Mouse (Mus musculus) retina, embryonic 14.5 days (tissue): ENCODE results near the gene Atp5mpl.
"Not testable (repeated sequence)": the region's sequence is repeated elsewhere in the genome, so short reads cannot be mapped to it uniquely, and the experiment has no call there.

Experiments used
- DNase-seq: peaks from one replicate; pipeline ENCODE4 v3.0.0-alpha.2; 2015; ENCODE audit warnings: low spot score

Gene Atp5mpl

DNA sequence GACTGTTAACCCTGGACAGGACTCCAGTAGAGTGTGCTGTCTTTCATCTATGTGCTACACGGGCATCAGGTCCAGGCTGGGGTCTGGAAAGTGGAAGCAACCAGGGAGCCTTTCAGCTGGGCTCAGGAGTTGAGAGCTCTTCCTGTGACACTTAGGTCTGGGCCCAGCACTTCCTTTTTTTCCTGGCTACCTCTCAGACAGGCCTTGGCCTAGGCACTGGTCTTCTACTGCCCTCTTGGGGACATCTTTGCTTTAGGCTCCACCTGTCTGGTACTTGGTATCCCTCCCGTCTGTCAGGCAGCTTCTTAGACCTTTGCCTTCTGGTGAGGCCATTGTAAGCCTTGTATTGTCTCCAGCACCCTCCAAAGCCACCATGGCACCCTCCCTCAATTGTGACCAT is 20.1 kb downstream of the Atp5mpl start:
- DNase-seq, result peak; percentile 37

- not testable (repeated sequence) for DNase-seq
These were observed 20.8 kb downstream of the Atp5mpl start for GRCm38 (mm10) chr12:111945765-111946655.

GRCm38 (mm10) chr12:111945115-111945514 is 21.7 kb downstream of the Atp5mpl start:
- DNase-seq, result no peak

DNA sequence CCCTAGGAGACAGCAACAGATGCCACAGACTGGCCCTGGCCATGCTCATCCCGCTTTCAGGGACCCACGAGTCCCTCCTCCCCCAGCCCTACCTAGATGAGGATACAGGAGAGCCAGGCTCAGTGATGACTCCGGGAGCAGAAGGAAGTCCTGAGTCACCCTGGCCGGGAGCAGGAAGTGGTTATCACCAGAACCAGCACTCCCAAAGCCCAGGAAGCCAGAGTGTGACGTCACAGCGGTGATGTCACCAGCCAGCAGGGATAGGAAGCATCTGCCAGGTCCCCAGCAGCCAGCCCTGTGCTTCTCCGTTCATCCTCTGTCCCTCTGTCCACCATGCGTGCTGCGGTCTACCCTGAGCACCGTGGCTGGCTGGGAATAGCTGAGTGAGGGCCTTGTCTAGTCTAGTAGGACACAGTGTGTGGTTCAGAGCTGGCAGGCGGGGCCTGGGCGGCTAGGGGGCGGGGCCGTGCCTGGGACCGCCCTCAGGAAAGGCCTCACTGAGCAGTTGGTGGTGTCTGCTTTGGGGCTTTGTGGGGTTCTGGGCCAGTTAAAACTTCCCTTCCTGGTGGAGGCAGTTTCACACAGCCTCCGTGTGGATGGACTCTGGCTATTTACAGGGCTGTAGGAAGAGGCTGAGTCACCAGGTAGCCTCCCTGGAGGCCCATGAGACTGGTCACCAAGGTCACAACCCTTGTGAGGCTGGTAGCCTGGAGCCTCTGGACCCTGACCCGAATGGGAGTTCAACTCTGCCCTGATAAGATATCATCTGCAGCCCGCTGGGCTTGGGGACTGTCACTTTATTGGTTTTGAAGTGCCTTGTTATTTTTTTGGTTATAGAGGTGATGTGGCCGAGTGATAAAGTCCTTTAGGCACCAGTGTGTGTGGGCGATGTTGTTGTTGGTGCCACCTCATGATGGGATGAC is 22.5 kb downstream of the Atp5mpl start:
- DNase-seq, result not testable (repeated sequence)

- no peak for DNase-seq
These were observed 23.2 kb downstream of the Atp5mpl start for GRCm38 (mm10) chr12:111943421-111944064.

DNA sequence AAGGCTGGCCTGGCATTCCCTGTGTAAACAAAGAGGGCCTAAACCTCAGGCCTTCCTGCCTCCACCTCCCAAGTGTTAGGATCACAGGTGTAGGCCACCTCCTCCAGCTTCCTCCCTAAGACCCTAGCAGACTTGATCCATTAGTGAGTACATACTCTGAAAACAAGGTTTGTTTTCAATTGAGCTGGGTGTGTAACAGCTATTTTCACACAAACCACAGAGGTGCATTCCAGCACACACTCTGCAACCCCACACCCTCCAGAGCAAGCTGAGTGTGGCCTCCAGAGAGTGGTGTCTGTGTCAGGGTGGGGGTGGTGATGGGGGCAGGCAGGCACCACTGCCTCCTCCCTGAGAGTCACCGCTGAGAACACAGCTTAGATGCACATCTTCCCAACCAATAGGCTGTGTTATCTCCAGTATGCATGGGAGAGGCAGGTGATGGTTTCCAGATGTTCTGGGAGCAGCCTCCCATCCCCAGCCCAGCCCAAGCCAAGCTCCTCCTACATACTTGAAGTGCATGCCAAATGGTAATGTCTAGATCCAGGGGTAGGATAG is 28.1 kb downstream of the Atp5mpl start:
- no peak for DNase-seq

- no peak for DNase-seq
These were observed 29.8 kb downstream of the Atp5mpl start for GRCm38 (mm10) chr12:111936706-111937550.

DNA sequence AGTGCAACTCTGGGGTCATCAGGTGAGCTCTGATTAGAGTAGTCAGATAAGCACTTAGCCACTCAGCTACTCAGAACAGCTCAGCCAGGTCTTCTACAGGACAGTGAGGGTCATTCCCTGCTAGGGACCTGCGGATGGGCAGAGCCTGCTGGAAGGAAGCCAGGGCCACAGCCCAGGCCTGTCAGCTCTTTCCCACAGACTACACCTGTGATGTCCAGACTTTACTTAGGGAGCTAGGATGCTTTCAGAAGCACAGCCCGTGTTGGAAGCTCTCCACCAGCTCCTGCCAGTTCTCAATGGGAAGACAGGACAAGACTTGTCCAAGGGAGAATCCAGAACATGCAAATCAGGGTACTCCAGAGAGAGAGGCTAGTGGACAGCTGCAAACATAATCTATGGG is 32.8 kb downstream of the Atp5mpl start:
- no peak for DNase-seq

GRCm38 (mm10) chr12:111933032-111933704 is 33.6 kb downstream of the Atp5mpl start:
- DNase-seq, result no peak

- no peak for DNase-seq
These were observed 34.3 kb downstream of the Atp5mpl start for GRCm38 (mm10) chr12:111932513-111932912.

DNA sequence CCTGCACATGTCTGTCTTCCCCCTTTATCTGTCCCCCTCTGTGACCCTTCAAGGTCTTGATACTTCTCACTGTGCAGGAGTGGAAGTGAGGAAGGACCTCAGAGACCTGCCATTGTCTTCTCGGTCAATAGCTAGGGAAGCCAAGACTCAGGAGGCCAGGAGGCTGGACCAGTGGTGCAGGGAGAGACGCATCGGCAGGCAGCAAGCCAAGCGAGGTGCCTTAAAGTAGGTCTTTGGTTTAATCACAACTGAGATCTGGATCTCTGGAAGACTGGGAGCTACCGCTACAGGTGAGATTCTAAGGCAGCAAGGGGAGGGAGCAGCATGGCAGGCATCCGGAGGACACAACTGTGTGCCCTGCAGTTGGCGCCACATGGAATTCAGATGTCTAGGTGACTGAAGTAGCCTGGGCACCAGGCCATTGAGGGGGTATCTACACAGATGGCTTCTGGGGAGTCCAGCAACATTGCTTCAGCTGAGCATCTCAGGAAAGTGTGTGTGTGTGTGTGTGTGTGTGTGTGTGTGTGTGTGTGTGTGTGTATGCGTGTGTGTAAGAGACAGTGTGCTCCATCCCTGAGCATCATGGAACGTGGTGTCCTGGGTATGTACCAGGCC is 35.3 kb downstream of the Atp5mpl start:
- no peak for DNase-seq

DNA sequence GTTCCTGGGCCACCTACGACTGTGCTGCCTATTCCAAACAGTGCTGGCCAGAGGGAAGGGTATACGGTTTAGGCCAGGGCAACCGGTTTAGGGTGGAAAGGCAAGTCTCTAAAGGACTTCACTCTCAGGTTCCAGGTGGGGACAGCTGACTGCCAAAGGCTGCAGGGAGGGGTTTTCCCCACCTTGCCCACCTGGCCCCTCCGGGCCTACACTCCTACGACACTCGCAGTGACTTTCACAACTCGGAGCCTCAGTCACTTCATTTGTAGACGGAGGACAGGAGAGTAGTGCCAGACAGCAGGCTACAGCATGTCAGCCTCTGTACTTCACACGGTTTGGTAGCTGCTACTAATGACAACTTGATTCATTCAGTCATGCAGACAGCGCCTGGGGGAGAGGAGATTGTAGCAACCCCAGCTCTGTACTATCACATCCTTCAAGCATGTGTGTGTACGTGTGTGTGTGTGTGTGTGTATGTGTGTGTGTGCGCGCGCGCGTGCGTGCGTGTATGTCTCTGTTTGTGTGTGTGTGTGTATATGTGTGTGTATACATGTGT is 38.3 kb downstream of the Atp5mpl start:
- no peak for DNase-seq

GRCm38 (mm10) chr12:111927338-111927737 is 39.4 kb downstream of the Atp5mpl start:
- DNase-seq, result no peak

DNA sequence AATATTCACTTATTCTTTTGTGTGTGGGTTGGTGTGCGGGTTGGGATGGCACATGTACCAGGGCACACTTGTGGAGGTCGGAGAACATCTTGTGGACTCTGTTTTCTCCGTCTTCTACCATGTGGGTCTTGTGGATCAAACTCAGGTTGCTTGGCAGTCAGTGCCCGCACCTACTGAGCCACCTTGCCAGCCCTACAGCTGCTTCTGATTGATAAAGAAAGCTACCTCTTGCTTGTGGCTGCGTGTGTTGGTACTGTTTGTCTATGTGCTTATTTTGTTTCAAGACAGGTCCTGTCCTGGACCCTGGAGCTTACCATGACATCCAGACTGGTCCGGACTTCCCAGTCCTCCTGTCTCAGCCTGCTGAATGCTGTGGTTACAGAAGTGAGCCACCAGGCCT is 43.7 kb downstream of the Atp5mpl start:
- DNase-seq, result no peak

DNA sequence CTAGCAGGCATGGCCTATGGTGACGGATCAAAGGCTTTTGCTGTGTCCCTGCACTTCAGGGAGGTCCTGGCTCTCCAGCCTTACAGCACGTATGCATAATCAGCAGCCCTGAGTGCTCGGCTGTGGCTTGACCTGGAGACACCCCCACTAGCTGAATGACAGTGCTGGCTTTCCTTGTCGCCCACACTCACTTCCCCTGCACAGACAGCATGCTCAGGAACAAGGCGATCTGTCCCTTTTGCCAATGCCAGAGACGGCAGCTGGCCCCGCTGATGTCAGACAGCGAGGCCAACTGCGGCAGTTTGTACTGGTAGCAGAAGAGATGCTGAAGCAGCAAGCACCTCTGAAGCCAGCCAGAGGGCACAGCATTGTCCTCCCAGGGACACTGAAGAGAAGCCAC is 46.7 kb downstream of the Atp5mpl start:
- no peak for DNase-seq

GRCm38 (mm10) chr12:111916514-111917217 is 50.1 kb downstream of the Atp5mpl start:
- DNase-seq, result no peak

GRCm38 (mm10) chr12:111915781-111916180 is 51.0 kb downstream of the Atp5mpl start:
- no peak for DNase-seq

- no peak for DNase-seq
These were observed 52.7 kb downstream of the Atp5mpl start for GRCm38 (mm10) chr12:111914031-111914430.

- no peak for DNase-seq
These were observed 54.0 kb downstream of the Atp5mpl start for GRCm38 (mm10) chr12:111912802-111913201.
